Mouse (Mus musculus) forebrain, embryonic 14.5 days (tissue): Measurements from ENCODE around the gene Palm2. TPM values are rescaled to one million over a fixed set of nuclear protein-coding genes. Genes with fewer than 3 reads are reported as not detected.

Experiments used
- ATAC-seq: fragments of 200-750 bp; cut with Nextera tagmentation; 2 replicates; pipeline ENCODE4 v1.8.0; 2017; ENCODE audit warnings: mild to moderate bottlenecking, moderate library complexity
- DNase-seq: peaks from one replicate; pipeline ENCODE4 v3.0.0-alpha.2; 2015; ENCODE audit warnings: low spot score
- H3K27ac ChIP-seq: fragments of 300-500 bp; sonication (generic); 2 replicates; pipeline ENCODE4 v1.5.1; 2014; ENCODE audit warnings: low read depth, mild to moderate bottlenecking, control low read depth, low read length, moderate library complexity
- H3K27me3 ChIP-seq: fragments of 300-500 bp; sonication (generic); replicated peaks from 2 replicates; pipeline ENCODE4 v1.6.1; 2014; ENCODE audit warnings: low read length, control low read depth, mixed read lengths; ENCODE audit not compliant: control insufficient read depth, insufficient read depth
- H3K36me3 ChIP-seq: fragments of 300-500 bp; sonication (generic); 2 replicates; pipeline ENCODE4 v1.6.1; 2014; ENCODE audit warnings: low read length, control low read depth; ENCODE audit not compliant: control insufficient read depth, insufficient read depth
- H3K4me1 ChIP-seq: fragments of 300-500 bp; sonication (generic); 2 replicates; pipeline ENCODE4 v1.6.1; 2014; ENCODE audit warnings: antibody characterized with exemption, low read length, control low read depth; ENCODE audit not compliant: control insufficient read depth, insufficient read depth
- H3K4me2 ChIP-seq: fragments of 300-500 bp; sonication (generic); 2 replicates; pipeline ENCODE4 v1.6.1; 2014; ENCODE audit warnings: mild to moderate bottlenecking, control low read depth, low read length
- H3K4me3 ChIP-seq: fragments of 300-500 bp; sonication (generic); 2 replicates; pipeline ENCODE4 v1.5.1; 2014; ENCODE audit warnings: low read depth, low read length, control low read depth
- H3K9ac ChIP-seq: fragments of 300-500 bp; sonication (generic); 2 replicates; pipeline ENCODE4 v1.6.1; 2014; ENCODE audit warnings: mild to moderate bottlenecking, low read length, control low read depth, moderate library complexity
- H3K9me3 ChIP-seq: fragments of 300-500 bp; sonication (generic); replicated peaks from 2 replicates; pipeline ENCODE4 v1.6.1; 2016; ENCODE audit warnings: low read length, control low read depth, mixed read lengths; ENCODE audit not compliant: control insufficient read depth
- WGBS: fragments of 180-500 bp; shearing (Covaris S2); extraction: QIAGEN DNeasy Blood & Tissue Kit; methylation state at CpG from one replicate; pipeline ENCODE4 v1.1.7; 2014; 5-methylcytosine and 5-hydroxymethylcytosine counted together
- polyA plus RNA-seq: library from polyadenylated mRNA; unstranded; fragments of >200 nt; fragmentation: Nextera tagmentation; extraction: Ambion mirVana; gene quantifications from 2 replicates; pipeline ENCODE4 v1.2.1, GENCODE M21; 2014

Palm2 gene
- polyA plus RNA-seq, 1 experiment from 2014 or later = 2.3 TPM

DNA sequence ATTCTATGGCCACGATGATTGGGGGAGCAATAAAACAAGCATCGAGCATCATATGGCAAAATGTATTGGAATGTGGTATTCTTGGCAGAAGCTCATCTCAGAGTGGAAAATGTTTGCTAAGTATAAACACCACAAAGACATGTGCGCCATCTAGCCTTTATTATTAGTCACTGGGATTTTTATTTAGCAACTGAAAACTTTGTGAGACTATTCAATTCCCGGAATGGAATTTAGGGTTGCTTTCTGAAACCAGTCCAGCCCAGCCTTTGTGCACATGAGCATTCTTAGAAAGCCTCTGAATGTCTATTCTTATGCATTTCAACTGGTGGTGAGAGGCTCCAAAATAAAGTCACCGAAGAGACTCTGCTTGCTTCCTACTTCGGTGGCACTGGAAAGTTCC, 55.8 kb downstream of the Palm2 start:
- Histone ChIP-seq H3K36me3 (no peaks in the 10 kb centered on the region), H3K9me3 (no peaks in the 10 kb centered on the region), H3K4me1 (no peaks in the 10 kb centered on the region), H3K4me3 (no peak overlapping the region), H3K27ac (no peak overlapping the region), H3K4me2 (no peak overlapping the region), H3K27me3 (no peaks in the 10 kb centered on the region), H3K9ac (no peak overlapping the region)
- ATAC-seq (no peak), DNase-seq (no peak)
- 87% methylated on average over 6 of the region's 6 CpGs for WGBS

DNA sequence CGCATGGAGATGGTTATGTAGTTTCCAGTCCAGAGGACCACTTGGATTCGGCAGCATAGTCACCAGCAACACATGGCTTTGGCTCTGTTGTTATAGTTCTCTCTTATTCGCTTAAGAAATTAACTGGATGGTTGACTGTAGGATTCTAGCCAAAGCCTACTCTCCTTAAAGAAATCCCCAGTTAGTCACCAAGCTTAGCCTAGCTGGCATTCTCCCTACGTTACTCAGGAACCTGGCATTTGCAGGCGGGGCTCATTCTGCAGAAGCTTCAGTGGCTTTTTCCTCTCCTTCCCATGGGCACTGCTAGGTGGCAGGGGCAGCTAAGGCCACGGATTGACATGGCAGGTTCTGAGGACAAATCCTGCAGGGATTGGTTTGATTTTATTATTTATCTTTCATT, 70.7 kb downstream of the Palm2 start:
- Histone ChIP-seq H3K36me3 (no peaks in the 10 kb centered on the region), H3K4me2 (no peak overlapping the region), H3K9ac (no peak overlapping the region), H3K4me3 (no peak overlapping the region), H3K27ac (no peak overlapping the region), H3K4me1 (no peaks in the 10 kb centered on the region), H3K27me3 (no peaks in the 10 kb centered on the region), H3K9me3 (no peaks in the 10 kb centered on the region)
- ATAC-seq = no peak
- DNase-seq = no peak
- WGBS = 92% methylated on average over 6 of the region's 6 CpGs

DNA sequence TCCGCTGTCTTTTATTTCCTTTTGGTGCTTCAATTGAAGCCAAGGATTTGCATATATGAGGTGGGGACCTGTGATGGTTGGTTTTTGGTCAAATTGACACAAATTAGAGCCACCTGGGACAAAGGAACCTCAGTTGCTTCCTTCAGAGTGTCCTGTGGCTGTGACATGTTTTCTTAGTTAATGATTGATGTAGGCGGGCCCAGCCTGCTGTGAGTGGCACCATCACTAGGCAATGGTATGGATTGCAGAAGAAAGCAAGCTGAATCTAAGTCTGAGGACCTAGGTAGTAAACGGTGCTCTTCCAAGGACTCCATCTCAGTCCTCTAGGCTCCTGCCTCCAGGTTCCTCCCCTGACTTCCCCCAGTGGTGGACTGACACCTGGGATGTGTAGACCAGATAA, 76.5 kb downstream of the Palm2 start:
- WGBS = 72% methylated on average over 2 of the region's 3 CpGs
- ATAC-seq = no peak
- Histone ChIP-seq H3K4me1 (no peaks in the 10 kb centered on the region), H3K27ac (no peak overlapping the region), H3K9ac (no peak overlapping the region), H3K4me2 (no peak overlapping the region), H3K9me3 (no peaks in the 10 kb centered on the region), H3K27me3 (no peaks in the 10 kb centered on the region), H3K4me3 (no peak overlapping the region), H3K36me3 (no peaks in the 10 kb centered on the region)
- DNase-seq = no peak

DNA sequence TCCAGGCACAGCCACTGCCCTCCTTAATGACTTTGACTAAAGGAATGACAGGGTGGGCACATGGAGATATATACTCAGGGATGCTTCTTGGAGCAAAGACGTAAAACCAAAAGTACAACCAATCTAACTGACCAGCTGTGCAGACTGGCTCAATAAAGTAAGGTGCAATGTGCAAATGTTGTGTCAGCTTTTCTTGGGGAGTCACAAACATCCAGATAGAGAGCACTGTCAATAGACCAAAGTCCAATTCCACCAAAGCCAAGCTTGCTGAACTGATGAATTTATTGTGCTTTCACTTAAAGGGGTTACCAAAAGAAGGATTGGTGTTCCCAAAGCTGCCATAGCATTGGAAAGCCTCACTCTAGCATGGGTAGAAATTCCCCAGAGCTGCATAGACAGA, 77.7 kb downstream of the Palm2 start:
- H3K4me2 ChIP-seq = no peak overlapping the region
- no peaks in the 10 kb centered on the region for H3K4me1 ChIP-seq
- H3K27ac ChIP-seq = no peak overlapping the region
- H3K9ac ChIP-seq = no peak overlapping the region
- H3K4me3 ChIP-seq = no peak overlapping the region
- H3K36me3 ChIP-seq = no peaks in the 10 kb centered on the region
- no peaks in the 10 kb centered on the region for H3K27me3 ChIP-seq
- DNase-seq = no peak
- no peak for ATAC-seq
- WGBS = 97% methylated on average over 1 of the region's 1 CpGs
- H3K9me3 ChIP-seq = no peaks in the 10 kb centered on the region

DNA sequence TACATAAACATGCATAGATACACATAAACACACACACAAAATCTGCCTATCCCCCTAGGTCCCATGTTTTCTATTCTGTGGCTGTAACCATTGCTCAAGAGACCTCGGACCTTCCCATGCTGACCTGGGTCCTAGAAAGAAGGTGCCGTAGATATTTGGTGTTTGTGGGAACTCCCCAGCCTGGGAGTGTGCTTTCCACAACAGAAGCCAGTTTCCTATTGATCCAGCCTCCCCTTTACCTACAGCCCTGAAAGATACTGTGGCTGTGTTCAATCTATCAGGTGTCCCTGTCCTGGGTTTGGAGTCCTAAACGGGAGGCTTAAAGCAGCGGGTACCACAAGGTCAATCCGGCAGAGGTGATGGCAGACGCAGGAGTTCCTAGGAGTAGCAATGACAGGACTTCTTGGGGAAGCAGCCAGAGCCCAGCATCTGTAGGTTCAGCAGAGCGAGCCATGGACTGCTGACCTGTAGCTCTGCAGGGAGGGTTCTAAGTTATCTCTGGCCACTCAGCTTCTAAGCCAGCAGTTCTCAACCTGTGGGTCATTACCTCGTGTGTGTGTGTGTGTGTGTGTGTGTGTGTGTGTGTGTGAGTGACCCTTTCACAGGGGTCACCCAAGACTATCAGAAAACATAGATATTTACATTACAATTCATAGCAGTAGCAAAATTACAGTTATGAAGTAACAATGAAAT, 79.3 kb downstream of the Palm2 start:
- no peak overlapping the region for H3K9ac ChIP-seq
- H3K27ac ChIP-seq = no peak overlapping the region
- H3K4me3 ChIP-seq = no peak overlapping the region
- H3K4me2 ChIP-seq = no peak overlapping the region
- DNase-seq = no peak
- no peaks in the 10 kb centered on the region for H3K9me3 ChIP-seq
- H3K36me3 ChIP-seq = no peaks in the 10 kb centered on the region
- H3K4me1 ChIP-seq = no peaks in the 10 kb centered on the region
- no peaks in the 10 kb centered on the region for H3K27me3 ChIP-seq
- no peak for ATAC-seq
- 88% methylated on average over 8 of the region's 8 CpGs for WGBS

DNA sequence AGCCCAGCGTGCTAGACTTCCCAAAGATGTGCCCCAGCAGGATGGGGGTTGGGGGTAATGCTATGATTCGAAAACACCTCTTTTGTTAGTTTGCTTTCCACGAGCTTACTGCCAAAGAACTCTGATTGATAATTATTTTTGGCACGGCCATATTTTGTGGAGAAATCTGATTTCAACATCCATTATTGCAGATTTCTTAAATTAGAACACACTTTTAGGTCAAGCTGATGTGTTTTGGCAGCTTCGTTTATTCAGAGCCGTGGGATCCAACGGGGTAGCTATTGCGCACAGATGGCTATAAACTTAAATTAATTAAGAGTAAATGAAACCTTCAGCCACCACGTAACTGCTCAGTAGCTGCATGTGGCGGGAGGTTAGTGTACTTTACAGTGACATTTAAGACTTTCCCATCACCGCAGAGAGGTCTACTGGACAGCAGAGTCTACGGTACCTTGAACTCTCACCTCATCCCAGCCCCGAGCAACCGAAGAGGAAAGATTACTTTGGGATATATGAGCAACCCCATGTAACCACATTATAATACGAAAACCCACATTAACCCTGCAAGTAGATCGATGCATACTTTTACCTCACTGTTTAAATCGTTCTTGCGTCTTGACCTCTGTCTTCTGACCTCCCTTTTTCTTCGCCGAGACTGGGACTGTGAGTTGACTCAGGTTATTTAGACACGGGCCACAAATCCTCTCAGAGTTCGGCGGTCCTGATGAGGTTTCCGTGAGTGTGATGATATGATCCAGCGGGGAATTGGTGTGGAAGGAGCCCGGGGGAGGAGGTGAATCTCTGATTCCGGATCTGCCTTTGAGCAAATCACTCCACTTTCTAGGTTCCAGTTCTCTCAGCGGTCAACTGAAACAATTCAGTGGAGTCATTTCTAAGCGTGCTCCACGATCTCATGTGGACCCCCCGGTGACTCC, 80.2 kb downstream of the Palm2 start:
- Histone ChIP-seq H3K9ac (no peak overlapping the region), H3K36me3 (no peaks in the 10 kb centered on the region), H3K4me1 (no peaks in the 10 kb centered on the region), H3K4me2 (no peak overlapping the region), H3K27ac (no peak overlapping the region), H3K9me3 (no peaks in the 10 kb centered on the region), H3K27me3 (no peaks in the 10 kb centered on the region), H3K4me3 (no peak overlapping the region)
- no peak for DNase-seq
- 85% methylated on average over 31 of the region's 31 CpGs for WGBS
- no peak for ATAC-seq

DNA sequence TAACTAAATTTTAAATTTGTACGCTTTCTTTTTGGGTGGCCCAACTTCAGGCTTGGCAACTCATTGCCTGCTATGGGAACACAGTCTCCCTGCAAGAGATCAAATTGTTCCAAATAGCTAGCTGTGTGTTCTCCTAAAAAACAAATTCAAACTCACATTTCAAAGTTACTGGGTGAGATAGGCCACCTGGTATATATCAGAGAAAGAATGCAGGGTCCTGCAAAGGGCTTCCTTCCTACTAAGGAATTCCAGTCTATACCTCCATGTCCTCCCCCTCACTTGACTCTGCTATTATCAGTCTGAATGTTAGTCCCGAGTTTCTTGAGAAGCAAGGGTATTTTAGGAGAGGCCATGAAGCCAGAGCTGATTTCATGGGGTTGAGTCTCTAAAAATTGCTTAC, 81.3 kb downstream of the Palm2 start:
- H3K36me3 ChIP-seq = no peaks in the 10 kb centered on the region
- no peak overlapping the region for H3K27ac ChIP-seq
- no peaks in the 10 kb centered on the region for H3K27me3 ChIP-seq
- no peak overlapping the region for H3K4me2 ChIP-seq
- no peaks in the 10 kb centered on the region for H3K4me1 ChIP-seq
- no peak for ATAC-seq
- H3K9me3 ChIP-seq = no peaks in the 10 kb centered on the region
- no peak overlapping the region for H3K4me3 ChIP-seq
- no peak for DNase-seq
- WGBS = 81% methylated on average over 2 of the region's 2 CpGs
- H3K9ac ChIP-seq = no peak overlapping the region

DNA sequence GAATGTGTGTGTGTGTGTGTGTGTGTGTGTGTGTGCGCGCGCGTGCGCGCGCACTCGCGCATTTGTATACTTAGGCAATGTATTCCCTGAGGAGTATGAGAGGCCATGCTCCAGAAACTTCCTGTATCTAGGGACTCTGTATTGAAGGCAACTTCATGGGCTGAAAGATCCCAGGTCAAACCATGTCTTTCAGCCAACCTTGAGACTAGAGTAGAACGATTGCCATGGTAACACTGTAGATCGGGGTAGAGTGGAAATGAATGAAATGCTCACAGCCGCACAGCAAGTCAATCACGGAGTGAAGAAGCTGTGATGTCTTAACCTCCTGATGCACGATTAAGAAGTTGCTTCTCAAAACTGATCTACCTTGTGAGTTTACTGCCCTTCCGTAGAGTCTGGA, 89.4 kb downstream of the Palm2 start:
- Histone ChIP-seq H3K27me3 (no peaks in the 10 kb centered on the region), H3K9ac (no peak overlapping the region), H3K4me3 (no peak overlapping the region), H3K4me2 (no peak overlapping the region), H3K9me3 (no peaks in the 10 kb centered on the region), H3K4me1 (no peaks in the 10 kb centered on the region), H3K36me3 (no peaks in the 10 kb centered on the region), H3K27ac (no peak overlapping the region)
- DNase-seq = no peak
- ATAC-seq = no peak
- WGBS = 92% methylated on average over 15 of the region's 15 CpGs

DNA sequence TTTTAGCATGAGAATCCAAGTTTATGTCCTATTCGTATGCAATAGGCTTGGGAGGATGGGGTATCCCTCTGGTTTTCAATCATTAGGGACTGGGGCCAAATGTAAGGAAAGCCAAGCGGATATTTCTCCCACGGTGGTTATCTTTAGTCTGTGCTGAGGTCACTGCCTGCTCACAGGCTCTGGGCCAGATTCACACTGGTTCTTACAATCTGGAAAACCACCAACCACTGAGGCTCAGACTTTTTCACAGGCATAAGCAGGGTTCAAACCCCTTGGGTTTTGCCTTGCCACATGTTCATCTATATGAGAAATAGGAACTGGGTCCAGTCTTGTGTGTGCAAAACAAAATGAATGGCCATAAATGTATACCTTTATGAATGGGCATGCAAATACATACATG, 90.4 kb downstream of the Palm2 start:
- Histone ChIP-seq H3K4me2 (no peak overlapping the region), H3K27me3 (no peaks in the 10 kb centered on the region), H3K9me3 (no peaks in the 10 kb centered on the region), H3K4me1 (no peaks in the 10 kb centered on the region), H3K36me3 (no peaks in the 10 kb centered on the region), H3K9ac (no peak overlapping the region), H3K27ac (no peak overlapping the region), H3K4me3 (no peak overlapping the region)
- WGBS = 90% methylated on average over 3 of the region's 3 CpGs
- ATAC-seq (no peak), DNase-seq (no peak)
